Mouse (Mus musculus) bone marrow, adult 2 months (tissue): ENCODE measurements around the gene Narfl. TPM values are rescaled to one million over a fixed set of nuclear protein-coding genes. Genes with fewer than 3 reads are reported as not detected.

Experiments
- H3K27ac ChIP-seq: fragments of 200-500 bp; 2 replicates; pipeline ENCODE4 v1.5.1; 2012; ENCODE audit warnings: low read depth, mild to moderate bottlenecking, control low read depth, inconsistent platforms, low read length; ENCODE audit not compliant: control insufficient read depth, poor library complexity, insufficient read depth
- H3K4me1 ChIP-seq: fragments of 200-500 bp; 2 replicates; pipeline ENCODE4 v1.6.1; 2011; ENCODE audit warnings: low read length; ENCODE audit not compliant: control insufficient read depth, insufficient read depth
- H3K4me3 ChIP-seq: fragments of 200-500 bp; replicated peaks from 2 replicates; pipeline ENCODE3; 2011; ENCODE audit warnings: mild to moderate bottlenecking, low read depth, low read length, control low read depth; ENCODE audit not compliant: control insufficient read depth
- CTCF ChIP-seq: fragments of 200-500 bp; IDR thresholded peaks from 2 replicates; pipeline ENCODE4 v1.5.1; 2011; ENCODE audit warnings: low read length, control low read depth; ENCODE audit not compliant: control insufficient read depth, insufficient read depth
- POLR2A ChIP-seq: fragments of 200-500 bp; IDR thresholded peaks from 2 replicates; pipeline ENCODE4 v1.6.1; 2011; ENCODE audit warnings: low read depth, mild to moderate bottlenecking, control low read depth, low read length, borderline replicate concordance; ENCODE audit not compliant: control insufficient read depth
- WGBS: fragments of 180-500 bp; shearing (Covaris S2); methylation state at CpG from one replicate; pipeline ENCODE4 v1.1.7; 2018; 5-methylcytosine and 5-hydroxymethylcytosine counted together
- polyA plus RNA-seq: library from polyadenylated mRNA; stranded (reverse); fragments of >200 nt; gene quantifications from 2 replicates; pipeline ENCODE4 v1.2.4, GENCODE M21; 2011; ENCODE audit warnings: low replicate concordance; ENCODE audit not compliant: missing spikeins, insufficient read depth, insufficient read length

Gene Narfl
- polyA plus RNA-seq: 11.8 and 17.0 TPM in 2 replicates

DNA sequence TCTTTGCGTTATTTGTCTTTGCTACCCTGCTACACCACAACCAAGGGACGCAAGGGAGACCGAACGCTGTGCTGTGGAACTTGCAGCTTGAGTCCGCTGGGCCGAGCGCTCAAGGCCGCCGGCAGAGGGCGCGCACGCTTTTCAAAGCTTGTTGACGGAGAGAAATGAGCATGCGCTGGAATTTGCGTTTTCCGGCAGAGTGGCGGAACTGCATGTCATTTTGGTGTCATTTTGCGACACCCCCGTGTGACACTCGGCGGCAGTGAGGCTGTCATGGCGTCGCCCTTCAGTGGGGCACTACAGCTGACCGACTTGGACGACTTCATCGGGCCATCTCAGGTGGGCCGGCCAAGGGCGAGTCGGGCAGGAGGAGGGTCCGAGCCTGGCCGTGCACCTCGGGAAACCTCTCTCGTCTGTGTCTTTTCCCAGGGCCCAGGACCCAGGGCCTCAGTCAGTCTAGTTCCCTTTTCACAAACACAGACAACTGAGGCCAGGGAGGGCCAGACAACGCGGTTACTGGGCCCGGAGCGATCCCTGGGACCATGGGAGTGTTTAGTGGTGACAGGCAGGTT, at the start of gene Narfl:
Gene Narfl, plus strand, starts transcription at position 228 of the 572 bp plus-strand sequence.
- H3K4me1 ChIP-seq: peaks cover 4% of the 10 kb centered on the region
- peak within 1 kb of the TSS; percentile 92 for H3K4me3 ChIP-seq
- TF ChIP-seq POLR2A (peak; percentile 89), CTCF (peak; percentile 97)
- peak within 1 kb of the TSS; percentile 6; the same call in 1 of the 2 replicates for H3K27ac ChIP-seq
- WGBS: under 1% methylated on average over 37 of the region's 37 CpGs

DNA sequence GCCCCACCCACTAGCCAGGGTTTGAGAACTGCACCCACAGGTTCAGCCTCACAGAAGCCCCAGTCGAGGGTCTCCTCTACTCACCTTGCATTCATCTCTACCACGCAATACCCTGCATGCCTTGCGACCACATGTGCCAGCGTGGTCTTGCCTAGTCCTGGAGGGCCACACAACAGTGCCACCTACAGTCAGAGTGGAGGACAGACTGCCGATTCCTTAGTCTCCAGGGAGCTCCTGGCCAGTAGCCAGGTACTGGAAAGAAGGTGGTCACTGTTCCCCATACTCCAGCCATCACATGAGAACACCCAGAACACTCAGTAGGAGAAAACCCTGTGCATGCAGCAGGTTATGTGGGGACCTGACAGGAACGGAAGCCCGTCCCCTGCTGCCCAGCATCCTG, 49.7 kb upstream of the Narfl start:
- peaks cover 3% of the 10 kb centered on the region for H3K4me1 ChIP-seq
- peak; percentile 22; the same call in 1 of the 2 replicates for TF ChIP-seq CTCF
- TF ChIP-seq POLR2A: no peak
- H3K4me3 ChIP-seq: no peak overlapping the region
- 88% methylated on average over 7 of the region's 7 CpGs for WGBS
- no peak overlapping the region for H3K27ac ChIP-seq

DNA sequence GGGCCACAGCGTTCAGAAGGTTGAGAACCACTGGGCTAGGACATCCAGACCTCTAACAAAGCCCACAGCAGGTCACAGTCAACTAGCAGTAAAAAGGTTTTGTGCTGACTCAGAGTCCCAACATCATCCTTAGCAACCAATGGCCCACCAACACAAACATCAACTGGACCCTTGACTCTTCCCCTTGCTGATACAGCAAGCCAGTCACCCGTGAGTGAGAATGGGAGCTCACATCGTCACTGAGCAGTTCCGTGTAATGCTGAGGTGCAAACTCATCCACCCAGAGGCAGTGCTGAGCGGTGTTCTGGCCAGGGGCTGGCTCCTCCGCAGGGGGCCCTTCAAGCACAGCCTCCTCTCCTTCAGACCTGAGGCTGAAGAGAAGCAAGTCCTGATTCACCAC, 48.3 kb upstream of the Narfl start:
- Histone ChIP-seq H3K4me1 (peaks cover 3% of the 10 kb centered on the region), H3K4me3 (no peak overlapping the region), H3K27ac (no peak overlapping the region)
- WGBS: 92% methylated on average over 6 of the region's 6 CpGs
- TF ChIP-seq CTCF: no peak
- no peak for TF ChIP-seq POLR2A

DNA sequence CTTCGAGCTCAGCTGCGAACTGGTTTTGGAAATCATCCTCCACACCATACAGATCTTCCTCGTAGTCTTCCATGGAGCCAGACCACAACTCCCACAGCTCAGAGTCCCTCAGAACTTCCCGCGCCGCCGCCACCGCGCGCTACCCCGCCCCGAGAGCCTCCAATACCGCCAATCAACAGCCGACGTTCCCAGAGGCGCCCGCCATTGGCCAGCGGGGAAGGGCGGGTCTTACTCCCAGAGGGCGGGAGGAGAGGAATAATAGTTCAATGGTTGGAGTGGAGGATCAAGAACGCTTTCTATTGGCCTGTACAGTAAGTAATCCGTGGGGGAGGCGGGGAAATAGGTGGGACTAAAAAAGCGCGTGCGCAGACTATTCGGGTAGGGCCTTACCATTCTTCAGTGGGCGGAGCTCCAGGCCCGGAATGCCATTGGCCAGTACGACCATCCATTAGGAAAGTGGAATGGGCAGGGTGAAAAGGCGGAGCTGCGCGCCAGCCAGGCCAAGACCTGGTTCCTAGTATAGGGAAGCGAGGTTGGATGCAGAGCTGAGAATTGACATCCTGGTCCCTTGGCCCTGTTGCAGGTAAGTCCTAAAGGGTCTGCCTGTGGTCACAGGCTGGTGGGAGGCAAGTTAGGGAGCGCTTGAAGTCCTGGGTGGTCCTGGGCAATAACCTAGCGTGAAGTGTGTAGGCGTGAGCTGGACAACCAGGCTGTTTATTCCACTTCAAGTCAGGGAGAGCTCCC, 46.1 kb upstream of the Narfl start, which contains the start of the genes Chtf18 and Rpusd1:
Gene Chtf18, minus strand, starts transcription at position 155 of the 744 bp plus-strand sequence.
Gene Rpusd1, plus strand, starts transcription at position 406 of the 744 bp plus-strand sequence.
- H3K4me3 ChIP-seq: peak within 1 kb of the TSS; percentile 88
- TF ChIP-seq CTCF: no peak; the same call in 1 of the 2 replicates
- peak; percentile 53; the same call in 1 of the 2 replicates for TF ChIP-seq POLR2A
- H3K4me1 ChIP-seq: peaks cover 3% of the 10 kb centered on the region
- under 1% methylated on average over 37 of the region's 37 CpGs for WGBS
- peak within 1 kb of the TSS; percentile 13; the same call in 1 of the 2 replicates for H3K27ac ChIP-seq

DNA sequence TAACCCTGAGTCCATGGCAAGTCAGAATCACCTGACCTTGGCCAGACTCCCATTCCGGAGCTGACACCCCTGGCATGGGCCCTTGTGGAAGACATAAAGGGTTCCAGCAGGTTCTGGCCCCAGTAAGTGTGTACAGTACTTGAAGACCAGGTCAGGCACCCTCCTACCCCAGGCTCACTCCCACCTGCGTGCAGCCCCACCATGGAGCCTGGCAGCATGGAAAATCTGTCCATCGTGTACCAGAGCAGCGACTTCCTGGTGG, 45.6 kb upstream of the Narfl start:
- TF ChIP-seq CTCF (no peak), POLR2A (no peak)
- H3K4me3 ChIP-seq: peak overlapping the region; percentile 88
- WGBS: 16% methylated on average over 4 of the region's 4 CpGs
- peaks cover 3% of the 10 kb centered on the region for H3K4me1 ChIP-seq
- H3K27ac ChIP-seq: no peak overlapping the region

DNA sequence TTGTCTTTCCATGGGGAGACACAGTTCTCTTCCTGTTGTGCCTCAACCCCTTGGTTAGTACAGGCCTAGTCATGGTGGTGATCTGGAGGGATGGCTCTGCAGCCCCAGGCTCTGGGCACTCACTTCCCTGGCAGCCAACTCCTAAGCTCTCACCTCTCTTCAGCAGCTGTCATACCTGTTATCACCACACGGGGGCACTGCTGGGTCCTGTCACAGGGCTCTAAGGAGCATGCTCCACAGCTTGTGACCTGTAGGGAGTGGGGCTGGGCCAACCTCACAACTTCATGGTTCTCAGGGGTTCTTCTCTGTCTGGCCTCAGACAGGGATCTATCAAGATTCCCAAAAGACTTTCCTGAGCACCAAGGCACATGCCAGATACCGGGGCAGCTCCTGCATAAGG, 41.5 kb upstream of the Narfl start:
- H3K4me3 ChIP-seq: no peak overlapping the region
- TF ChIP-seq POLR2A (no peak), CTCF (peak; percentile 90)
- H3K27ac ChIP-seq: no peak overlapping the region
- WGBS: 19% methylated on average over 2 of the region's 2 CpGs
- H3K4me1 ChIP-seq: peaks cover 3% of the 10 kb centered on the region

DNA sequence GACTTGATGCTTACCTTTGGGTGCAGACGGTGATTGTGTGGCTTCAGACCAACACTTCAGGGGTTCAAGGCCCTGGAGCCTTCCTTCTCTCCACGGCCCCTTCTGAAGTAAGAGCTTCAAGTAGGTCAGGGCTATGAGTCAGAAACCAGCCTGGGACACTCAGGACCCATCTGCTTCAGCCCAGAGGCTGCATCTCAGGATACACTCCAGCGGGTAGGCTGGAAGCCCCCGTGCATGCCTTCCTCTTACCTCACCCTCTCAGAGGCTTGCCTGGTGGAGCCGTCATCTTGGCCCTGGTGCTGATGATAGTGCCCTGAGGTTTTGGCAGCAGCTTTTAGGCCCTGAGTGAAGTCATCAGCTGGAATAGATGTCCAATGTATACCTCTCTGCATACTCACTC, 38.3 kb upstream of the Narfl start:
- Histone ChIP-seq H3K4me1 (no peaks in the 10 kb centered on the region), H3K27ac (no peak overlapping the region), H3K4me3 (no peak overlapping the region)
- TF ChIP-seq POLR2A (no peak), CTCF (no peak)
- 77% methylated on average over 5 of the region's 5 CpGs for WGBS

DNA sequence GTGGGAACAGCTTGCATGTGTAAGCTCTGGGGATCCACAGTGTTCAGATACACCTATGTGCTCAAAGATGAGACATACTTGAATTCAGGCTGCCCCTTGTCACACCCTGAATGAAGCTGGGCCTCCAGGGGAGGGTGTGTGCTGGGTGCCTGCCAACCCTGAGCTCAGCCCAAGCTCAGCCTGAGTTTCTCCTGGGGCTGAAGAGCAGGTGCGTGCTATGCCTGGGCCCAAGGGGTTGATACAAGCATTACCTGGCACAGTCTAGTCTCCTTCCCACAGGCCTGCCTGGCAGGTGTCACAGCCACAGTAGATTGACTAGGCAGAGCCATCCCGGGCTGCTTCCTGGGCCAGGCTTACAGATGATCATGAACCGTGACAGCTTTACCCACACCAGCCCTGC, 37.8 kb upstream of the Narfl start, which contains the start of gene Mslnl:
Gene Mslnl, plus strand, starts transcription at position 298 of the 400 bp plus-strand sequence.
- TF ChIP-seq CTCF (no peak), POLR2A (no peak)
- no peak within 1 kb of the TSS for H3K4me3 ChIP-seq
- H3K4me1 ChIP-seq: no peaks in the 10 kb centered on the region
- whole genome bisulfite sequencing: 73% methylated on average over 3 of the region's 3 CpGs
- H3K27ac ChIP-seq: no peak within 1 kb of the TSS
